Mouse (Mus musculus): ENCODE measurements around the gene Armc12.

DNA sequence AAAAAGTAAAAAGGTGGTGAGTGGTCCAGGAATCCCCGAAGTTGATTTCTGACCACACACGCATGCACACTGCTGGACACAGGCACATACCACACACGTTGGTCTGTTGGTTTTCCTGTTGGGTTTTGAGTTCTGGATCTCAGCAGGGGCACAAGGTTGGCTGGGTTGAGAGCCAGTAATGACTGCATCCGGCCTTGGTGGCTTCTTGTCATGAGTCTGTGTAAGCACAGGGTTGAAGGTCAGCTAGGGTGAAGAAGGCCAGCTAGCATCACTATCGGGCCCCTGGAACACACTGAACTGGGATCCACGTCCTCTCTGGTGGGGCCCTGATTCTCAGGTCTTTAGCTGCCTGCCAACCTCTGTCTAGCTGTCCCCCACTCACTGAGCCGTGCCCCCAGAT lies 41.9 kb downstream of the Armc12 start:
- TF ChIP-seq CTCF (IDR thresholded peaks at IDR 0.05; ENCODE audit: low read depth, low read length), result no peak
- no peak for TF ChIP-seq POLR2A (IDR thresholded peaks at IDR 0.05; ENCODE audit: borderline replicate concordance, low read depth, low read length)

Data from bone marrow macrophage, adult 2 months (primary cell).